In genomic region chr14:8612080-8612479, GRCm38 (mm10) we compare ENCODE assay signal across 16 mouse cellular contexts.
"Had no signal": no experiment of that assay in that cellular context is flagged by ENCODE, and none has a peak within 500 bp of the region (broad histone marks: within the 10 kb centered on the region; RNA-seq: fewer than 3 reads in every experiment).

No protein-coding gene starts in this region.

- H3K36me3 ChIP-seq: kidney, embryonic 15.5 days; limb, embryonic 12.5 days; limb, embryonic 15.5 days had no signal

- DNase-seq: kidney, adult 8-10 months; kidney, postnatal 10 days; kidney, postnatal 36 days; left cerebral cortex, postnatal 4 days; lung, adult 2 months; lung, postnatal 14 days; lung, postnatal 4 days; midbrain, embryonic 14.5 days; right cerebral cortex, postnatal 14 days; right cerebral cortex, postnatal 4 days; thymus, postnatal 25 days had no signal

- H3K4me3 ChIP-seq: kidney, embryonic 15.5 days; limb, embryonic 12.5 days; limb, embryonic 15.5 days had no signal

- H3K9ac ChIP-seq: kidney, embryonic 15.5 days; limb, embryonic 12.5 days; limb, embryonic 15.5 days had no signal

- H3K27me3 ChIP-seq: kidney, embryonic 15.5 days; limb, embryonic 12.5 days; limb, embryonic 15.5 days had no signal

- H3K27ac ChIP-seq: kidney, embryonic 15.5 days; limb, embryonic 12.5 days; limb, embryonic 15.5 days had no signal

- ATAC-seq: intestine, postnatal 0 days had no signal

- H3K4me1 ChIP-seq: limb, embryonic 12.5 days had no signal

- H3K9me3 ChIP-seq: kidney, embryonic 15.5 days; limb, embryonic 12.5 days; limb, embryonic 15.5 days had no signal

- H3K4me2 ChIP-seq: kidney, embryonic 15.5 days; limb, embryonic 12.5 days; limb, embryonic 15.5 days; midbrain, embryonic 11.5 days had no signal
